Mouse (Mus musculus) mature B cell (primary cell): Measurements from ENCODE around the gene Cks2.
"Not testable (repeated sequence)": the region's sequence is repeated elsewhere in the genome, so short reads cannot be mapped to it uniquely, and the experiment has no call there.

Experiments used
- in situ Hi-C: fragments of 300-500 bp; cut with MboI; formaldehyde crosslinking; loops from 2 replicates; pipeline ENCODE4 v1.14.3; 2019

Gene Cks2

DNA sequence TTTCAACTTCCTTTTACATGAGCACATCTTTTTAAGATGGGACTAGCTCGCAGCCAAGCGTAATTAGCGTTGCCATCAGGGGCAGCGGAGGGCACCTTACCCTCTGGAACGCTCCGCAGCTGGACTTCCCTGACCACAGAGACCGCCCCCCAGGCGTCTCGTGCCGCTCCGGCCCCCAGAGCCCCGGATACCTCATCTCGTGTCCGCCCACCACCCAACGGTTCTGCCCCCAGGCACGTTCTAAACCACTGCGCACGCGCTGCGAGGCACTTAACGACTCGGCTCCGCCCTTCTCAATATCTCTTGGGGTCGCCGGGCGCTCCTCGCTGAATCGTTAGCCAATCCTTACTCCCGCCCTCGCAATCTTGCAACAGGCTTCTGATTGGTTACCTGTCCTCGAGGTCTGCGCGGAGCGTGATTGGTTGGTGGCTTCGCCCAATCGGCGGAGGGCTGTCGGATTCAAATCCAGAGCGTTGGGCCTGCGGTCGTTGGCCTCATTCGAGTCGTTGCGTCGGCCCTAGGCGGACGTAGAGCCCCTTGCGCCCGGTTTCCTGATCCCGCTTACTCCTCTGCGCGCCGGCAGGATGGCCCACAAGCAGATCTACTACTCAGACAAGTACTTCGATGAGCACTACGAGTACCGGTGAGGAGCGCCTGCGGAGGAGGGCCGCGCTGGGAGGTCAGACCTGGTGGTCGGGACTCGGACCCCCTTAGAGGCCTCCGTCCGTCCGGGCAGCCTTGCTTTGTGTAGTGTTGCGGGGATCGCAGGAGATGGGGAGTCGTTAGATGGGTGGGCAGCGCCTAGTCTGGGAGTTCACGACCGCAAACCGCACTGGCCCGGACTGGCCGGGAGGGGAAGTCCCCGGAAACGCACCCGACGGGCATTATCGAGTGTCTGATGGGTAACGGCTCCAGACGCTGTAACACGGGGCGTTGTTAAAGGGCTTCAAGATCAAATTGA, at the start of gene Cks2:
Gene Cks2, plus strand, starts transcription at position 404 of the 961 bp plus-strand sequence.
- in situ Hi-C loops: no loop called here

GRCm38 (mm10) chr13:51595404-51595803, 49.6 kb upstream of the Cks2 start:
- in situ Hi-C loops: no loop called here

DNA sequence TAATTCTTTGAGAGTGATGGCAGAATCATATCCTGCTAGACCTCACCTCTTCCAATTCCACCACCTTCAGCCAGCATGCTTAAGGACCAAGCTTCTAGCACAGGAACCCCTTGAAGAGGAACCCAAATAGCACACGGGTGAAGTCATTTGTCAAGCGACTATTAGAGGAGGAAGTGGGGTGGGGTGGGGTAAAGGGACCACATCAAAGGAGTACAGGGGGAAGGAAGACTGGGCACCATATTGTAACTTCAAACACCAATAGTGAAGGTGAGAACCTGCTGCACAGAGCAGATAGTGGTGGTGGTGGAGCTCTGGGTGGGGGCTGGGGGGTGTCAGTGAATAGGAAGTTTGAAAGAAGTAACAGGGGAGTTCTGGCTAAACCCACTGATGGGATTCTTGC, 47.0 kb upstream of the Cks2 start:
- in situ Hi-C loops: no loop called here

- in situ Hi-C loops: no loop called here
Observed at GRCm38 (mm10) chr13:51600169-51600568, 44.9 kb upstream of the Cks2 start.

GRCm38 (mm10) chr13:51602764-51603163, 42.3 kb upstream of the Cks2 start:
- in situ Hi-C loops: no loop called here

DNA sequence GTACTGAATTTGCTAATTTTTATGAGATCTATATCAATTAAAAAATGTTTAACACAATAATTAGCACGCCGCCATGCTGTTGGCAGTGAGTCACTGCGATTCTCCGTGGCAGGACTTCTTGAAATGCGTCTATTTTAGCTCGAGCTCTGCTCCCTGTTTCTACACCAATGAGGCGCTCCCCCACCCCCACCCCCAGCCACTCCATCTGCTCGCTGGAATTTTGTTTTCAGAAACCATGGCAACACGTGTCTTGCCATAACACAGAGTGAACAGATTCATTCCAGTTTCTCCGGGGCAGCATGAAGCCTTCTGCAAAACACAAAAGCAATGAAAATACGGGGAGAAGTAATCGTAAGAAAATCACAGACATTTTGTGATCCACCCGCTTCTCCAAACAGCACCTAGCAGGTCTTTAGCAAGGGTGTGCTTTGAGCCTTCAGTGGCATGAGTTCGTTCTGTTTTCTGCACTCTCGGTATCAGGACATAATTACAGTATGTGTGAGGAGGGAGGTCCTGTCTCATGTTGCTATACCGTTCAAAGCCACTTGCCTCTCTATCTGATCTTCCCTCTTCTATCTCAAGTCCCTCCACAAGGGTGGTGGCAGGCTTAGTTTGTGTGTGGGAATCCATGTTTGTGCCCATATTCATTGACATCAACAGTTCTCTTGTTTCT, 41.7 kb upstream of the Cks2 start:
- in situ Hi-C loops: no loop called here

- in situ Hi-C loops: no loop called here
Observed at GRCm38 (mm10) chr13:51603894-51604244, 41.2 kb upstream of the Cks2 start.

GRCm38 (mm10) chr13:51609231-51609630, 35.8 kb upstream of the Cks2 start:
- in situ Hi-C loops: no loop called here

DNA sequence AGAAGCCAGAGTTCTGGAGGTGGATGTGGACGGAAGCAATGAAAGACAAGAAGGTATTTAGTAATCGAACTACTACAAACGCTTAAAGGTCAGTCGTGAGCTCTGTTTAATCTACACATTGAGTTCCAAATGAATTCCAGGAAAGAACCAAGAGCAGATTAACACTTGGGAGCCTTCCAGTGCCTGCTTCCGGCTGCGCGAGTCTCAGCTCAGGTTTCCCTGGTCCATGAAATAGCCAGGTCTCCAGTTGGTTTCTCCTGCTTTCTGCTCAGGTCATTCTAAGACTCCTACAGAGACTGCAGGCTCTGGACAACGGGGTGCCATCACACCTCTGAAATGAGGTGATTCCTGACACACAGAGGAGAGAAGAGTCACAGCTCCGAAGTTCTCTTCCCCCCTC, 34.0 kb upstream of the Cks2 start:
- in situ Hi-C loops: loop anchor here (10.0 kb wide), 1 partner anchor 656 kb away; no protein-coding TSS in a partner anchor

GRCm38 (mm10) chr13:51611500-51611899, 33.5 kb upstream of the Cks2 start:
- in situ Hi-C loops: loop anchor here (10.0 kb wide), 1 partner anchor 657 kb away; no protein-coding TSS in a partner anchor

DNA sequence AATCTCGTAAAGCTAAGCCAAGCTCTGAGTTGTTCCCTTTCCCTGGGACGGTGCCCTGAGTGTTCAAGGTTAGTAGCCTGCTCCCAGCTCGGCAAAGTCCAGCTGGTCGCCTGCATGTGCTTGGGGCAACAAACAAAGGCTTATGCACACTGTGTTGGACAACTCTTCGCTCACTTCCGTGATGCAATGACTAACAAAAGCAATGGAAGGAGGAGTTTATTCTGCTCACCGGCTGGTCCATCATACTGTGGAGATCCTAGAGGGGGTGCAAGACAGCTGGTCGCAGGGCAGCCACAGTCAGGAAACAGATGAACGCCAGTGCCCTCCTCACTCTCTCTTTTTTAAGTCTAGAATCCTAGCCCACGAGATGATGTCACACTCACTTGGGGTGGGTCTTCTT, 29.2 kb upstream of the Cks2 start:
- in situ Hi-C loops: loop anchor here (10.0 kb wide), 1 partner anchor 661 kb away; no protein-coding TSS in a partner anchor

GRCm38 (mm10) chr13:51616417-51617044, 28.5 kb upstream of the Cks2 start:
- in situ Hi-C loops: loop anchor here (10.0 kb wide), 1 partner anchor 662 kb away; no protein-coding TSS in a partner anchor

GRCm38 (mm10) chr13:51617306-51617705, 27.7 kb upstream of the Cks2 start:
- in situ Hi-C loops: loop anchor here (10.0 kb wide), 1 partner anchor 663 kb away; no protein-coding TSS in a partner anchor

DNA sequence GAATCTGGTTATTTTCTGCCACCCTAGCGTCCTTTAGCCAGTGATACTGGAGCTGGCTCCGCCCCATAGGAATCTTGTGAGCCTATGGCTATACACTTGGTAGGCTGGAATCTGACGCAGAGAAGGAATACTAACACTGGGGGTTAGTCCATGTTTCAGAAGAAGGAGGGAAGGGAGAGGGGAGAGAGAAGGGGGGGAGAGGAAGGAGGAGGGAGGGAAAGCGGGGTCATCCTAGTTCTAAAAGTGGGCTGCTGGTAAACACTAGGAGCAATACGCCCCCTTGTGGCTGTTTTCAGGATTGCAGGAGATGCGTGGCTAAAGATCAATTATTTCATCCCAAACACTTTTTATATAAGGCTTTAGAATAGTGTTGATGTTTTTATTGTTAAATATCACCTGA, 27.2 kb upstream of the Cks2 start:
- in situ Hi-C loops: loop anchor here (10.0 kb wide), 1 partner anchor 663 kb away; no protein-coding TSS in a partner anchor

- in situ Hi-C loops: loop anchor here (10.0 kb wide), 1 partner anchor 664 kb away; no protein-coding TSS in a partner anchor
Observed at GRCm38 (mm10) chr13:51618602-51619001, 26.4 kb upstream of the Cks2 start.

- in situ Hi-C loops: no loop called here
Observed at GRCm38 (mm10) chr13:51622626-51623025, 22.4 kb upstream of the Cks2 start.

- in situ Hi-C loops: no loop called here
Observed at GRCm38 (mm10) chr13:51623678-51624077, 21.4 kb upstream of the Cks2 start.

GRCm38 (mm10) chr13:51628273-51628848, 16.7 kb upstream of the Cks2 start:
- in situ Hi-C loops: no loop called here

- in situ Hi-C loops: no loop called here
Observed at GRCm38 (mm10) chr13:51631354-51631992, 13.6 kb upstream of the Cks2 start.

DNA sequence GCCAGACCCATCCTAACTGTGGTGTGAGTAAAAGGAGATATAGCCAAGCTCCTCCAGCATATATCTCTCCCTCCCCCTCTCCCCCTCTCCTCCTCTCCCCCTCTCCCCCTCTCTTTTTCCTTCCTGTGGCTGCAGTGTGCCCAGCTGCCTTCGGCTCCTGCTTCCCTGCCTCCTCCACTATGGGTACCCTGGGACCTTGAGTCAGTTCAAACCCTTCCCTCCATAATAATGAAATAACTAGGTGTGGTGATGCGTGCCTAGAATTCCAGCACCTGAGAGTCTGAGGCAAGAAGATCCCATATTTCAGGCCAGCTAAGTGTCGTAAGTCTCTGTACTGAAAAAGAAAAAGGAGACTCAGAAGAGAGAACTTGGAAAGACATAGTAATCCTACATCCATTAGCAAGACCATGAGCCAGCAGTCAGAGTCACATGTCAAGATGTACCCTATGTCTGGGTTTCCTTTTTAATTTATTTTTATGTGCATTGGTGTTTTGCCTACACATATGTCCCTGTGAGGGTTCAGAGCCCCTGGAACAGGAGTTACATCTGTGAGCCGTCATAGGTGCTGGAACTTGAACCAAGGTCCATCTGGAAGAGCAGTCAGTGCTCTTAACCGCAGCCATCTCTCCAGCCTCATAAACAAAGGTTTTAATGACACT, 12.3 kb upstream of the Cks2 start:
- in situ Hi-C loops: no loop called here

DNA sequence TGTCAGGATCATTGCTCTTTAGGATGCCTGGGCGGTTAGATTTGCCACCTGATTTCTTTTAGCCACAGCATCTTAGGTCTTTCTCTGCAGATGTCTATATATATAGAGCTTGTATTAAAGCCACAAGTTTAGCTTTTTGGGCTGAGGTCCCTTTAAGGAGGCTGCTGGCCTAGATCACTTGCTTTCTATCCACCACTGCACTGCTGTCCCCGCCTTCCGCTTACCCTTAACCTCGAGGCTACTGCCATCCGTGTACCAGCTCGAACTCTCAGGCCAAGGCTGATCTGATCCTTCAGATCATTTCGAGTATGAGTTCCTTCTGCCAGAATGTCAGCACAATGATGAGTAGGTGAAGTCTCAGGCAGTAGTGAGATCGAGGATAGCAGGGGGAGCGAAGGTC, 9.6 kb upstream of the Cks2 start:
- in situ Hi-C loops: not testable (repeated sequence)
